Comparison of ENCODE assay signal across 28 mouse cellular contexts in genomic region chr5:116450901-116451300, GRCm38 (mm10). TPM values are rescaled to one million over a fixed set of nuclear protein-coding genes. Genes with fewer than 3 reads are reported as not detected.
A peak's percentile ranks its signal among the peaks of the same experiment; 100 is the strongest.
DNase-seq lines count a peak whose midpoint lies in the region; ATAC-seq lines count a peak whose summit lies in the region.
"Had no signal": no experiment of that assay in that cellular context is flagged by ENCODE, and none has a peak within 500 bp of the region (broad histone marks: within the 10 kb centered on the region; RNA-seq: fewer than 3 reads in every experiment).

No protein-coding gene starts in this region.

- H3K27ac ChIP-seq in heart, embryonic 13.5 days (replicated peaks): peak overlapping the region; percentile 60
- no peak overlapping the region for H3K27ac ChIP-seq in midbrain, embryonic 15.5 days
- H3K27ac ChIP-seq: embryonic facial prominence, embryonic 13.5 days; hindbrain, embryonic 12.5 days; left cerebral cortex, adult 2 months; neural tube, embryonic 15.5 days; stomach, postnatal 0 days had no signal

- 0 out of 2 replicates have a peak overlapping the region, but pooled peaks have one; percentile 0 for H3K4me2 ChIP-seq in heart, embryonic 13.5 days
- no peak overlapping the region for H3K4me2 ChIP-seq in midbrain, embryonic 15.5 days
- H3K4me2 ChIP-seq: embryonic facial prominence, embryonic 13.5 days; hindbrain, embryonic 12.5 days; neural tube, embryonic 15.5 days had no signal

- no peak overlapping the region for H3K4me3 ChIP-seq in heart, embryonic 13.5 days
- no peak overlapping the region for H3K4me3 ChIP-seq in midbrain, embryonic 15.5 days
- H3K4me3 ChIP-seq: embryonic facial prominence, embryonic 13.5 days; hindbrain, embryonic 12.5 days; left cerebral cortex, adult 2 months; myocyte; neural tube, embryonic 15.5 days had no signal

- no peaks in the 10 kb centered on the region for H3K9me3 ChIP-seq in heart, embryonic 13.5 days
- no peaks in the 10 kb centered on the region for H3K9me3 ChIP-seq in midbrain, embryonic 15.5 days
- H3K9me3 ChIP-seq: embryonic facial prominence, embryonic 13.5 days; hindbrain, embryonic 12.5 days; neural tube, embryonic 15.5 days had no signal

- peak; percentile 95 for DNase-seq in heart, adult 11 months
- no peak for DNase-seq in heart, postnatal 25 days (ENCODE audit: low spot score)
- DNase-seq in adrenal gland, postnatal 25 days: peak; percentile 52
- DNase-seq in heart, postnatal 4 days: peak; percentile 35
- no peak for DNase-seq in lung, postnatal 25 days (ENCODE audit: low spot score)
- DNase-seq: cerebellum, postnatal 14 days; kidney, adult 8-10 months; kidney, postnatal 25 days; layer of hippocampus, adult 9-11 months; left cerebral cortex, postnatal 4 days; liver; midbrain, embryonic 14.5 days; thymus, postnatal 25 days had no signal

- WGBS in heart, embryonic 13.5 days: 34% methylated on average over 8 of the region's 8 CpGs
- 91% methylated on average over 8 of the region's 8 CpGs for WGBS in midbrain, embryonic 15.5 days

- H3K36me3 ChIP-seq in heart, embryonic 13.5 days: no peaks in the 10 kb centered on the region
- H3K36me3 ChIP-seq in midbrain, embryonic 15.5 days (replicated peaks): 0 out of 2 replicates have a peak, but pooled peaks cover 4% of the 10 kb centered on the region
- H3K36me3 ChIP-seq: embryonic facial prominence, embryonic 13.5 days; neural tube, embryonic 15.5 days had no signal

- intact Hi-C loops in heart, postnatal 25 days (cut with DNase I): loop anchor here (1.0 to 5.0 kb wide), 2 partner anchors 34 to 62 kb away; no protein-coding TSS in a partner anchor

- no peak for ATAC-seq in heart, embryonic 13.5 days (ENCODE audit: extremely low read depth, insufficient number of reproducible peaks, low FRiP score, low TSS enrichment)
- no peak for ATAC-seq in midbrain, embryonic 15.5 days (replicated peaks)
- no peak for ATAC-seq in megakaryocyte-erythroid progenitor cell, adult 5-6 weeks (replicated peaks; ENCODE audit: low FRiP score, low TSS enrichment, poor library complexity, severe bottlenecking)
- ATAC-seq: forebrain, embryonic 14.5 days; inflammation-experienced regulatory T-cells, adult 6 months; lung, postnatal 0 days had no signal

- peaks cover 4% of the 10 kb centered on the region; the same call in 1 of the 2 replicates for H3K27me3 ChIP-seq in heart, embryonic 13.5 days (replicated peaks)
- no peaks in the 10 kb centered on the region for H3K27me3 ChIP-seq in midbrain, embryonic 15.5 days (replicated peaks)
- H3K27me3 ChIP-seq: CH12.LX; hindbrain, embryonic 12.5 days; neural tube, embryonic 15.5 days had no signal

- H3K4me1 ChIP-seq in heart, embryonic 13.5 days: peaks cover 47% of the 10 kb centered on the region
- peaks cover 11% of the 10 kb centered on the region; the same call in 1 of the 2 replicates for H3K4me1 ChIP-seq in midbrain, embryonic 15.5 days

- no peak overlapping the region for H3K9ac ChIP-seq in heart, embryonic 13.5 days
- H3K9ac ChIP-seq in midbrain, embryonic 15.5 days: no peak overlapping the region
- H3K9ac ChIP-seq: embryonic facial prominence, embryonic 13.5 days; hindbrain, embryonic 12.5 days; neural tube, embryonic 15.5 days had no signal

RNA-seq across cellular contexts. Expression of gene Hspb8, which starts 28.2 kb away (rescaled TPM):
- 100 to 1,000 TPM; 344 to 368 TPM for total RNA-seq in heart, postnatal 25 days (2021)
- 52.2 and 64.0 TPM in 2 replicates for total RNA-seq in adrenal gland, postnatal 25 days (2021)
- polyA plus RNA-seq in heart, embryonic 13.5 days (2015; fragmentation: Nextera tagmentation; extraction: Ambion mirVana): 30.6 and 32.6 TPM in 2 replicates
- 10 to 100 TPM; 75.1 to 75.9 TPM for total RNA-seq in heart, postnatal 4 days (2021)
- 3.9 and 5.2 TPM in 2 replicates for polyA plus RNA-seq in midbrain, embryonic 15.5 days (2015; fragmentation: Nextera tagmentation; extraction: Ambion mirVana)
- not detected in 2 replicates for total RNA-seq in megakaryocyte-erythroid progenitor cell, adult 5-6 weeks (2014; fragmentation: Nextera tagmentation)
- not detected in 2 replicates for total RNA-seq in megakaryocyte-erythroid progenitor cell, adult 5-6 weeks (2017)
- total RNA-seq: CH12.LX; megakaryocyte, adult 5-6 weeks; MEL had no signal
- polyA plus RNA-seq: inflammation-experienced regulatory T-cells, adult 6 months had no signal

Comparison
In these comparisons a context has a peak if more than half of its experiments do, and no peak if none do; other contexts are left out.
1. DNase-seq: peak in heart, adult 11 months (single experiment), adrenal gland, postnatal 25 days (single experiment) and heart, postnatal 4 days (single experiment); none in heart, postnatal 25 days (single experiment) and lung, postnatal 25 days (single experiment).
2. RNA of gene Hspb8, which starts 28.2 kb away (total RNA-seq): 344 to 368 TPM in heart, postnatal 25 days, 75.1 to 75.9 TPM in heart, postnatal 4 days and 52.2 to 64.0 TPM in adrenal gland, postnatal 25 days; not detected in megakaryocyte-erythroid progenitor cell, adult 5-6 weeks; every median in the first group is over 10 times any median in the second.